ENCODE assay signal across 8 mouse cellular contexts in the genomic region with DNA sequence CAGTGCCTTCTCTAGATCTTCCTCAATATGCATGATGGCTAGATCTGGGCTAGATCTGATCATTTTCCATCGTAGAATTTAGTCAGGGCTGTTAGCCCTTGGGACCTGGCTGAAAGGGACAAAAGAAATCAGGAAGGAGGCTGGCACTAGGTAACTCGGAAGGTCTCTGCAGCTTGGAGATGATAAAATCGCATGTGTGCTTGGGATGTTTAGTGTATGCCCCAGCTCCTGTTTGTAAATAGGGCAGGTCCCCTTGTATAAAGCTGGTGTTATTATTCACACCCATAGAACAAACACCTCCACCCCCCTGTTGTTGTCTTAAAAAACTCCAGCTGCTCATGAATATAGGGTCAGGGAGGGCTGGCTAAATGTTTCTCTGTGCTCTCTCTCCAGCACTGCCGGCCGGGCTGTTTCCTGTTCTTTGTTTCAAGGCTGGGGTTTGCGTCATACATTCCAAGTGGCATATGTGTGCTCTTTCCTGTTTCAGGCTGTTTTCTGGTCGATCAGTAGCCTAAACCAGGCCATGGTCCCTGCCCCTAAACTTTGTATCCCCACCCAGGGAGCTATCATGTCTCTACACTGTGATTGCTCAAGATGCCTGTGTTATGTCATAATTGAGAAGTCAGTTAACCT. TPM values are rescaled to one million over a fixed set of nuclear protein-coding genes. Genes with fewer than 3 reads are reported as not detected.
DNase-seq lines count a peak whose midpoint lies in the region; ATAC-seq lines count a peak whose summit lies in the region.

No protein-coding gene starts in this region.

- no peaks in the 10 kb centered on the region for H3K27me3 ChIP-seq in forebrain, embryonic 10.5 days (ENCODE audit: poor library complexity, severe bottlenecking)
- no peaks in the 10 kb centered on the region for H3K27me3 ChIP-seq in limb, embryonic 10.5 days (ENCODE audit: low read depth, poor library complexity, severe bottlenecking)
- H3K27me3 ChIP-seq in midbrain, embryonic 11.5 days (ENCODE audit: control insufficient read depth, insufficient read depth, low read length): no peaks in the 10 kb centered on the region

- H3K9ac ChIP-seq in midbrain, embryonic 11.5 days (ENCODE audit: low read length): peak overlapping the region; percentile 75

- WGBS in forebrain, embryonic 10.5 days: under 1% methylated on average over 7 of the region's 7 CpGs
- 2% methylated on average over 7 of the region's 7 CpGs for WGBS in limb, embryonic 10.5 days
- WGBS in midbrain, embryonic 11.5 days: 0% methylated on average over 7 of the region's 7 CpGs

- DNase-seq in CD8-positive naive resting alpha-beta T cell, adult 2 months (ENCODE audit: low read depth in 2 of 2, low spot score in 2 of 2): peak; percentile 82 to 85
- peak; percentile 90 for DNase-seq in ZHBTc4 (ENCODE audit: low read depth, low spot score)
- peak; percentile 73 for DNase-seq in forebrain, embryonic 10.5 days (ENCODE audit: extremely low spot score, low spot score)
- DNase-seq in heart, postnatal 4 days: peak; percentile 80
- peak; percentile 81 for DNase-seq in limb, embryonic 10.5 days (ENCODE audit: low spot score)
- DNase-seq in midbrain, embryonic 11.5 days (ENCODE audit: low spot score, missing footprints): peak; percentile 95
- DNase-seq in thymus, adult 18-20 months: peak; percentile 62 to 78

- H3K36me3 ChIP-seq in forebrain, embryonic 10.5 days (replicated peaks): peaks cover 22% of the 10 kb centered on the region
- H3K36me3 ChIP-seq in limb, embryonic 10.5 days: peaks cover 14% of the 10 kb centered on the region
- H3K36me3 ChIP-seq in midbrain, embryonic 11.5 days (ENCODE audit: control insufficient read depth, insufficient read depth, low read length): no peaks in the 10 kb centered on the region

- no peak for ATAC-seq in midbrain, embryonic 11.5 days (ENCODE audit: low FRiP score)
- no peak for ATAC-seq in cerebellum, adult (ENCODE audit: insufficient number of reproducible peaks, low FRiP score, low TSS enrichment)

- peak overlapping the region; percentile 54 for H3K4me2 ChIP-seq in midbrain, embryonic 11.5 days

- peak overlapping the region; percentile 93 for H3K4me3 ChIP-seq in forebrain, embryonic 10.5 days
- peak overlapping the region; percentile 78 for H3K4me3 ChIP-seq in limb, embryonic 10.5 days
- peak overlapping the region; percentile 91 for H3K4me3 ChIP-seq in midbrain, embryonic 11.5 days (ENCODE audit: low read depth, low read length)

- H3K4me1 ChIP-seq in forebrain, embryonic 10.5 days: peaks cover 90% of the 10 kb centered on the region
- peaks cover 76% of the 10 kb centered on the region for H3K4me1 ChIP-seq in limb, embryonic 10.5 days
- H3K4me1 ChIP-seq in midbrain, embryonic 11.5 days (ENCODE audit: control insufficient read depth, insufficient read depth, low read length): peaks cover 37% of the 10 kb centered on the region

- H3K27ac ChIP-seq in forebrain, embryonic 10.5 days: peak overlapping the region; percentile 99
- H3K27ac ChIP-seq in limb, embryonic 10.5 days: peak overlapping the region; percentile 93
- peak overlapping the region; percentile 87 for H3K27ac ChIP-seq in midbrain, embryonic 11.5 days (ENCODE audit: low read depth, low read length)

- H3K9me3 ChIP-seq in forebrain, embryonic 10.5 days: no peaks in the 10 kb centered on the region; the same call in 1 of the 2 replicates
- H3K9me3 ChIP-seq in limb, embryonic 10.5 days (replicated peaks): no peaks in the 10 kb centered on the region
- H3K9me3 ChIP-seq in midbrain, embryonic 11.5 days (ENCODE audit: control insufficient read depth, low read length): no peaks in the 10 kb centered on the region

RNA-seq across cellular contexts. Expression of gene Klf3, which starts 2.8 kb away (rescaled TPM):
- polyA plus RNA-seq in forebrain, embryonic 10.5 days (2016; fragmentation: Nextera tagmentation; extraction: Ambion mirVana): 43.0 and 50.0 TPM in 2 replicates
- total RNA-seq in heart, postnatal 4 days (2021): 10 to 100 TPM; 73.2 to 76.3 TPM
- polyA plus RNA-seq in limb, embryonic 10.5 days (2016; fragmentation: Nextera tagmentation; extraction: Ambion mirVana): 40.8 and 42.7 TPM in 2 replicates
- polyA plus RNA-seq in midbrain, embryonic 11.5 days (2014; fragmentation: Nextera tagmentation; extraction: Ambion mirVana): 34.8 and 37.7 TPM in 2 replicates
